Mouse (Mus musculus) lung, adult 2 months (tissue): Measurements from ENCODE around the gene Sgsh.

Source experiments
- CTCF ChIP-seq: fragments of 200-500 bp; IDR thresholded peaks from 2 replicates; pipeline ENCODE4 v1.5.1; 2011; ENCODE audit warnings: mild to moderate bottlenecking, low read length, control low read depth; ENCODE audit not compliant: insufficient read depth
- POLR2A ChIP-seq: fragments of 200-500 bp; IDR thresholded peaks from 2 replicates; pipeline ENCODE4 v1.6.1; 2011; ENCODE audit warnings: low read depth, mild to moderate bottlenecking, control low read depth, low read length, borderline replicate concordance; ENCODE audit errors: extremely low read depth

- TF ChIP-seq POLR2A (no peak; the same call in 1 of the 2 replicates), CTCF (no peak)
Observed at GRCm38 (mm10) chr11:119300246-119300935, 54.9 kb downstream of the Sgsh start.
